Mouse (Mus musculus): ENCODE measurements around the gene Vars2. TPM values are rescaled to one million over a fixed set of nuclear protein-coding genes. Genes with fewer than 3 reads are reported as not detected.

Vars2 gene
- polyA plus RNA-seq (2014; fragmentation: Illumina TruSeq; extraction: RNeasy Lipid Tissue Mini Kit (QIAGEN cat#74804); ENCODE audit: low read depth, low replicate concordance), result 18.8 TPM

DNA sequence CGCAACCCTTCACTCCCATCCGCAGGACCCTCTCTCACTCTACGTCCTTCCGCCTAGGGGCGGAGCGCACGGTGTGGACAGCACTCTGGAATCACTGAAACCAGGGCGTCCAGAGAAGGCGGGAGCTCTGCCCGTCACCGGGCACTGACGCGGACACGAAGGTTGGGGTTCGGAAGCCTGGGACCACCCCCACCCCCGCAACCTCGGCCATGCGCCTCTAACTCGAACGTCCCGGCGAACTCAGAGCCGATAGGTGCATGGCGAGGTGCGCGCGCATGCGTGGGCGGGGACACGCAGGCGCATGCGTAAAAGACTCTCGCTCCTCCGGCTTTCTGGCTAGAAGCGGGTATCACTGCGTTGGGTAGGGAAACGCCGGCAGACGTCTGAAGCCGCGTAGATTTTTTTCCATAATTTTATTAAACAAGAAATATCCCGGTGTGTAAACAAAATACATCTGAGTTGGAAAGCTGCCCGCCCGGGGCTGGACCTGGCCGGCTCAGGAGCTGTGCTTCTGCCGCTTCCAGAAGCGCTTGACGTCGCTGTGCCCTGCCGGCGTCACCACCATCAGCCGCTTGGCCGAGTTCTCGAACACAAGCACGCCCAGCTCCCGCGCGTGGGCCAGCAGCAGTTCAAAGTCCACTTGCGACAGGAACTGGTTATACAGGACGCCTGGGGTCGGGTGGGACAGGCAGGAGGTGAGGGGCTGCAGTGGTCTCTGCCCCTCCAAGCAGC, at the start of gene Vars2:
TSS of gene Vars2 (minus strand) at position 259 of the 732 bp plus-strand sequence.

DNA sequence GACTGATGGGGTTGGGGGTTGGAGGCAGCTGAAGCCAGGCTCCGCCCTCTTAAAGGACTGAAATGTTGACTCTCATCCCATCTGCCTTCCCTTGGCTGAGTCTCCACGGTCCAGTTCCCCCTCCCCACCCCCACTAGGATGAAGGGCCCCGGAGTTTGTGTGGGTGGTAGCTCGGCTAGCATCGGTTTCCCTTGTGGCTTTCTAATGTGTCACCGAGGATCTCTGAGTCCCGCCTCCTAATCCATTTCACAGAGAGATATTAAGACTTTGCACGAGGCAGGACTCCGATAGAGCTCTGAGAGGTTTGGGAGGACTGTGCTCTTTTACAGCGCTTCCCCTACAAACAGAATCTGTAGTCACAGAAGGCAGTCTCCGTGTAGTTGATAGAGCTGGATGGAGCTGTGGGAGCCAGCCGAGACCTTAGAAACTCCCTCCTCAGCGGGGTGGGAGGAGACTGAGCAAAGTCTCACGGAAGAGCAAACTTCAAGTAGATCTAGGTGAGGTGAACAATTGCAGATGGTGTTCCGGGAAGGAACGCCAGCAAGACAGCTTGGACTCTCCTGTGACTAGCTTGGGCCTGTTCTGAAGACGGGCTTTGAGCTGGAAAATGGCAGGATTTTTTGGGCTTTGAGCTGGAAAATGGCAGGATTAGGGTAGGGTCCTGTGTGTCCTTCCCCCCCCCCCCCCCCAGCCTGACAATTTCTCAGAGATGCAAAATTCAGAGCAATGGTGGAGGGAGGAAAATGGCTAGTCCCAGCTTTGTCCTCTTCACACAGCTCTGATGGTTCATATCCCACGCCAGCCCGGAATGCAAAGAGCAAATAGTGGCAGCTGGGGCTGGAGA, 37.5 kb upstream of the Vars2 start, which contains the start of gene Ddr1:
TSS of gene Ddr1 (minus strand) at position 1 of the 844 bp plus-strand sequence.

GRCm38 (mm10) chr17:35673416-35674035, 6.1 kb upstream of the Vars2 start, which contains the start of gene Gtf2h4:
Gene Gtf2h4, minus strand, starts transcription at chr17:35673739.

GRCm38 (mm10) chr17:35643609-35644236, 23.7 kb downstream of the Vars2 start, which contains the start of gene Mucl3:
Gene Mucl3, minus strand, starts transcription at chr17:35643695.

DNA sequence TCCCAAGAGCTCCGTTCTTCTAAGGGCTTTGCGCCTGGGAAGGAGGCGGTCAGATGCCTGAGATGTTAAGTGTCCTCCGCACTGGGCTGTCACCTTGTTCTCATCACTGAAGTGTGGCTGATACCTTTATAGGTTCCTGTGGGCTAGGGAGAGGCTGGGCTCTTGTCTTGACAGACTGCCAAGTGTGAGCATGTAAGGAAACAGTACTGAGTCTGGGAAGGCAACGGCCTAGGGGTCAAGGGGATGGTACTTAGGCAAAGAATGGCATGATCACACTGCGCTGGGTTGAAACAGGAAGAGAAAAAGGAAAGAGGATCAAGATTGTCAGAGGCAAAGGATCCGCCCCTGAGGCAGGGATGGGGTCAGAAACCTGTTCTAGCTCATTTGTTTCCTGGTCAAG, 40.9 kb downstream of the Vars2 start, which contains the start of gene Gm9573:
TSS of gene Gm9573 (minus strand) at position 101 of the 400 bp plus-strand sequence.

Other genes starting within 250 kb of the Vars2 start
- 6.8 TPM for gene H2-Q6, start 242.7 kb downstream of the Vars2 start, polyA plus RNA-seq (2014; fragmentation: Illumina TruSeq; extraction: RNeasy Lipid Tissue Mini Kit (QIAGEN cat#74804); ENCODE audit: low read depth, low replicate concordance)
- gene H2-Q7, start 228.4 kb downstream of the Vars2 start, polyA plus RNA-seq (2014; fragmentation: Illumina TruSeq; extraction: RNeasy Lipid Tissue Mini Kit (QIAGEN cat#74804); ENCODE audit: low read depth, low replicate concordance), result 9.3 TPM
- gene H2-Q10, start 197.5 kb downstream of the Vars2 start, polyA plus RNA-seq (2014; fragmentation: Illumina TruSeq; extraction: RNeasy Lipid Tissue Mini Kit (QIAGEN cat#74804); ENCODE audit: low read depth, low replicate concordance), result 1.7 TPM
- gene Pou5f1, start 161.6 kb downstream of the Vars2 start, polyA plus RNA-seq (2014; fragmentation: Illumina TruSeq; extraction: RNeasy Lipid Tissue Mini Kit (QIAGEN cat#74804); ENCODE audit: low read depth, low replicate concordance), result not detected
- 2.4 TPM for gene Tcf19, start 150.8 kb downstream of the Vars2 start, polyA plus RNA-seq (2014; fragmentation: Illumina TruSeq; extraction: RNeasy Lipid Tissue Mini Kit (QIAGEN cat#74804); ENCODE audit: low read depth, low replicate concordance)
- 3.0 TPM for gene Cchcr1, start 150.5 kb downstream of the Vars2 start, polyA plus RNA-seq (2014; fragmentation: Illumina TruSeq; extraction: RNeasy Lipid Tissue Mini Kit (QIAGEN cat#74804); ENCODE audit: low read depth, low replicate concordance)
- gene Psors1c2, start 134.4 kb downstream of the Vars2 start, polyA plus RNA-seq (2014; fragmentation: Illumina TruSeq; extraction: RNeasy Lipid Tissue Mini Kit (QIAGEN cat#74804); ENCODE audit: low read depth, low replicate concordance), result 0.60 TPM
- 0.47 TPM for gene Cdsn, start 115.5 kb downstream of the Vars2 start, polyA plus RNA-seq (2014; fragmentation: Illumina TruSeq; extraction: RNeasy Lipid Tissue Mini Kit (QIAGEN cat#74804); ENCODE audit: low read depth, low replicate concordance)
- gene 2300002M23Rik, start 100.1 kb downstream of the Vars2 start, polyA plus RNA-seq (2014; fragmentation: Illumina TruSeq; extraction: RNeasy Lipid Tissue Mini Kit (QIAGEN cat#74804); ENCODE audit: low read depth, low replicate concordance), result not detected
- not detected for gene Sfta2, start 66.0 kb downstream of the Vars2 start, polyA plus RNA-seq (2014; fragmentation: Illumina TruSeq; extraction: RNeasy Lipid Tissue Mini Kit (QIAGEN cat#74804); ENCODE audit: low read depth, low replicate concordance)
- not detected for gene Gm9573, start 41.0 kb downstream of the Vars2 start, polyA plus RNA-seq (2014; fragmentation: Illumina TruSeq; extraction: RNeasy Lipid Tissue Mini Kit (QIAGEN cat#74804); ENCODE audit: low read depth, low replicate concordance)
- gene Mucl3, start 23.9 kb downstream of the Vars2 start, polyA plus RNA-seq (2014; fragmentation: Illumina TruSeq; extraction: RNeasy Lipid Tissue Mini Kit (QIAGEN cat#74804); ENCODE audit: low read depth, low replicate concordance), result not detected
- 17.7 TPM for gene Gtf2h4, start 6.1 kb upstream of the Vars2 start, polyA plus RNA-seq (2014; fragmentation: Illumina TruSeq; extraction: RNeasy Lipid Tissue Mini Kit (QIAGEN cat#74804); ENCODE audit: low read depth, low replicate concordance)
- gene Ddr1, start 37.0 kb upstream of the Vars2 start, polyA plus RNA-seq (2014; fragmentation: Illumina TruSeq; extraction: RNeasy Lipid Tissue Mini Kit (QIAGEN cat#74804); ENCODE audit: low read depth, low replicate concordance), result 21.4 TPM
- 49.8 TPM for gene Ier3, start 154.1 kb upstream of the Vars2 start, polyA plus RNA-seq (2014; fragmentation: Illumina TruSeq; extraction: RNeasy Lipid Tissue Mini Kit (QIAGEN cat#74804); ENCODE audit: low read depth, low replicate concordance)
- gene Flot1, start 155.6 kb upstream of the Vars2 start, polyA plus RNA-seq (2014; fragmentation: Illumina TruSeq; extraction: RNeasy Lipid Tissue Mini Kit (QIAGEN cat#74804); ENCODE audit: low read depth, low replicate concordance), result 165 TPM
- gene Tubb5, start 170.7 kb upstream of the Vars2 start, polyA plus RNA-seq (2014; fragmentation: Illumina TruSeq; extraction: RNeasy Lipid Tissue Mini Kit (QIAGEN cat#74804); ENCODE audit: low read depth, low replicate concordance), result 61.0 TPM
- 11.2 TPM for gene Mdc1, start 173.9 kb upstream of the Vars2 start, polyA plus RNA-seq (2014; fragmentation: Illumina TruSeq; extraction: RNeasy Lipid Tissue Mini Kit (QIAGEN cat#74804); ENCODE audit: low read depth, low replicate concordance)
- gene Nrm, start 193.7 kb upstream of the Vars2 start, polyA plus RNA-seq (2014; fragmentation: Illumina TruSeq; extraction: RNeasy Lipid Tissue Mini Kit (QIAGEN cat#74804); ENCODE audit: low read depth, low replicate concordance), result 2.1 TPM
- 15.0 TPM for gene Ppp1r18, start 198.0 kb upstream of the Vars2 start, polyA plus RNA-seq (2014; fragmentation: Illumina TruSeq; extraction: RNeasy Lipid Tissue Mini Kit (QIAGEN cat#74804); ENCODE audit: low read depth, low replicate concordance)
- gene Dhx16, start 212.2 kb upstream of the Vars2 start, polyA plus RNA-seq (2014; fragmentation: Illumina TruSeq; extraction: RNeasy Lipid Tissue Mini Kit (QIAGEN cat#74804); ENCODE audit: low read depth, low replicate concordance), result 35.4 TPM
- 140 TPM for gene 2310061I04Rik, start 229.8 kb upstream of the Vars2 start, polyA plus RNA-seq (2014; fragmentation: Illumina TruSeq; extraction: RNeasy Lipid Tissue Mini Kit (QIAGEN cat#74804); ENCODE audit: low read depth, low replicate concordance)
- gene Atat1, start 242.5 kb upstream of the Vars2 start, polyA plus RNA-seq (2014; fragmentation: Illumina TruSeq; extraction: RNeasy Lipid Tissue Mini Kit (QIAGEN cat#74804); ENCODE audit: low read depth, low replicate concordance), result 9.7 TPM
- gene Mrps18b, start 248.8 kb upstream of the Vars2 start, polyA plus RNA-seq (2014; fragmentation: Illumina TruSeq; extraction: RNeasy Lipid Tissue Mini Kit (QIAGEN cat#74804); ENCODE audit: low read depth, low replicate concordance), result 69.9 TPM
- 16.9 TPM for gene Ppp1r10, start 248.8 kb upstream of the Vars2 start, polyA plus RNA-seq (2014; fragmentation: Illumina TruSeq; extraction: RNeasy Lipid Tissue Mini Kit (QIAGEN cat#74804); ENCODE audit: low read depth, low replicate concordance)

All from heart, adult 10 weeks (tissue).